Mouse (Mus musculus): ENCODE results near the gene Tmprss7. TPM values are rescaled to one million over a fixed set of nuclear protein-coding genes. Genes with fewer than 3 reads are reported as not detected.

Gene Tmprss7
- polyA plus RNA-seq, 1 experiment from 2014 or later, result not detected

DNA sequence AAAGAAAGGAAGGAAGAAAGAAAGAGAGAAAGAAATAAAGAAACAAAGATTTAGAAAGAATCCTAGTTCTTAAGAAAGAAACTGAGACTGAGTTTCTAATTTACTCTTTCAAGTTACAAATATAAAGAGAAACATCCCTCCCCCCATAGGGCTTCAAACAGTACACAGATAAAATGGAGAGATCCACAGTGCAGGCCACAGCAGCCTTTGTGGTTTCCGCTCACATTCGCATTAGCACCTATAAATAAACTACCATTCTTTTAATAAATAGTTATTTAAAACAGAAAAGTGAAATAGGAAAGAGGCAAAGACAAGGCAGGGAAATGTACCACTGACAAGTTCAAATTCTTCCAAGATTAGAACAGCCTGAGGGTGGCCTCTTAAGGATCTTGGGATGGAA is 68.7 kb downstream of the Tmprss7 start:
- Histone ChIP-seq H3K4me3 (ENCODE audit: low read length) (no peak overlapping the region), H3K9me3 (ENCODE audit: control insufficient read depth, low read length) (no peaks in the 10 kb centered on the region), H3K4me1 (replicated peaks; ENCODE audit: control insufficient read depth, insufficient read depth, low read length) (no peaks in the 10 kb centered on the region; the same call in 1 of the 2 replicates), H3K36me3 (ENCODE audit: control insufficient read depth, insufficient read depth, low read length) (no peaks in the 10 kb centered on the region), H3K27ac (ENCODE audit: low read length) (no peak overlapping the region), H3K27me3 (ENCODE audit: control insufficient read depth, insufficient read depth, low read depth, low read length) (no peaks in the 10 kb centered on the region), H3K9ac (ENCODE audit: low read length) (no peak overlapping the region), H3K4me2 (ENCODE audit: low read depth, low read length) (no peak overlapping the region)
- WGBS, result 65% methylated on average over 2 of the region's 2 CpGs
- no peak for ATAC-seq (ENCODE audit: low read depth)

- Histone ChIP-seq H3K27ac (ENCODE audit: low read length) (no peak overlapping the region), H3K4me2 (ENCODE audit: low read depth, low read length) (no peak overlapping the region), H3K9ac (ENCODE audit: low read length) (no peak overlapping the region), H3K27me3 (ENCODE audit: control insufficient read depth, insufficient read depth, low read depth, low read length) (no peaks in the 10 kb centered on the region), H3K4me1 (replicated peaks; ENCODE audit: control insufficient read depth, insufficient read depth, low read length) (no peaks in the 10 kb centered on the region; the same call in 1 of the 2 replicates), H3K36me3 (ENCODE audit: control insufficient read depth, insufficient read depth, low read length) (no peaks in the 10 kb centered on the region), H3K4me3 (ENCODE audit: low read length) (no peak overlapping the region), H3K9me3 (ENCODE audit: control insufficient read depth, low read length) (no peaks in the 10 kb centered on the region)
- 85% methylated on average over 4 of the region's 4 CpGs for WGBS
- no peak for ATAC-seq (ENCODE audit: low read depth)
Observed at GRCm38 (mm10) chr16:45623230-45623629, 70.2 kb downstream of the Tmprss7 start.

DNA sequence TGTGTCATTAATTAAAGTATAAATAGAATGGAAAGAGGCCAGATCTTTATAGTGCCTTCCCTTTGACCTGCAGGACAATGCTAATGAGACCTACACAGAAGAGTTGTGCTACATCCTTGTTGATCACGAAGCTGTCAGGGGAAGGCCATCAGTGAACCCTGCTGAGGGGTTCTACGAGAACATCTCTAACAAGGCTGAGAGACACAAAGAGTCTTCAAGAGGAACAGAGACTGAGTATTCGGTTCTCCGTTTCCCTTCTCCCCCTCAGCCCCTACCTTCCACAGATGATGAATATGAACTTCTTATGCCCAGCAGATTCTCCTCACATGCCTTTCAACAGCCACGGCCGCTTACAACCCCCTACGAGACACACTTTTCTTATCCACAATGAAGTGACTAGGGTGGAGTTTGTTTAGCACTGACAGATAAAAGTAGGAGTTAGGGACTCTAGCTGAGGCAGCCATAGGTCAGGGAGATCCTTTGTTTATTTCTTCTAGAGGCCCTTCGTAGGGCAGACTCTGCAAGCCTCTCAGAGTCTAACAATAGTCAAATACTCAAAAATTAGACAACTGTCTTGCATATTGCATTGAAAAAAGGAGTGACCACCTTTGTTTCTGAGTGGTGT is 73.6 kb downstream of the Tmprss7 start:
- Histone ChIP-seq H3K27ac (ENCODE audit: low read length) (no peak overlapping the region), H3K4me2 (ENCODE audit: low read depth, low read length) (no peak overlapping the region), H3K27me3 (ENCODE audit: control insufficient read depth, insufficient read depth, low read depth, low read length) (no peaks in the 10 kb centered on the region), H3K9ac (ENCODE audit: low read length) (no peak overlapping the region), H3K4me1 (replicated peaks; ENCODE audit: control insufficient read depth, insufficient read depth, low read length) (no peaks in the 10 kb centered on the region; the same call in 1 of the 2 replicates), H3K36me3 (ENCODE audit: control insufficient read depth, insufficient read depth, low read length) (no peaks in the 10 kb centered on the region), H3K9me3 (ENCODE audit: control insufficient read depth, low read length) (no peaks in the 10 kb centered on the region), H3K4me3 (ENCODE audit: low read length) (no peak overlapping the region)
- 40% methylated on average over 8 of the region's 8 CpGs for WGBS
- no peak for ATAC-seq (ENCODE audit: low read depth)

- 78% methylated on average over 1 of the region's 1 CpGs for WGBS
- H3K4me3 ChIP-seq (ENCODE audit: low read length), result no peak overlapping the region
Observed at GRCm38 (mm10) chr16:45615944-45616343, 77.5 kb downstream of the Tmprss7 start.

DNA sequence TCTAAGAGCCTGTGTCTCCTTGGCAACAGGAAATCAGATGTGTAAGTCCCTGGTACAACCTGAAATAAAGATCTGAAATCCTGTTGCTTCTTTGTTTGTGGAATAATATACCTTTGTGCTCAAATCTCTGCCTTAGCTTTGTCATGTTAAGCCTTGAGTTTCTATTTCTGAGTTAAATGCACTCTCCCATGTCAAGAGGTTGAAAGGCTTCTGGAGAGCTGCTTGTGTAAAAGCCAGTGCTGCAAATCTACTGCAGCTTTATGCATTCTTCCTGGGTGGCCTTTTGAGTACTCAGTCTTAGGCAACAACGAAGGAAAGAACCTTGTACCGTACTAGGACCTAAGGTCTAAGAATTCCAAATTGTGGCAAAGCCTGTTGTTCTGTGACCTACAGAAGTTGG is 80.2 kb downstream of the Tmprss7 start:
- Histone ChIP-seq H3K27ac (ENCODE audit: low read length) (no peak overlapping the region), H3K9ac (ENCODE audit: low read length) (no peak overlapping the region), H3K27me3 (ENCODE audit: control insufficient read depth, insufficient read depth, low read depth, low read length) (no peaks in the 10 kb centered on the region), H3K4me3 (ENCODE audit: low read length) (no peak overlapping the region), H3K36me3 (ENCODE audit: control insufficient read depth, insufficient read depth, low read length) (no peaks in the 10 kb centered on the region), H3K4me2 (ENCODE audit: low read depth, low read length) (no peak overlapping the region), H3K9me3 (ENCODE audit: control insufficient read depth, low read length) (no peaks in the 10 kb centered on the region), H3K4me1 (replicated peaks; ENCODE audit: control insufficient read depth, insufficient read depth, low read length) (no peaks in the 10 kb centered on the region)
- 50% methylated on average over 2 of the region's 2 CpGs for WGBS
- ATAC-seq (ENCODE audit: low read depth), result no peak

More at GRCm38 (mm10) chr16:45615944-45616343, 77.5 kb downstream of the Tmprss7 start:
- Histone ChIP-seq H3K27me3 (ENCODE audit: control insufficient read depth, insufficient read depth, low read depth, low read length) (no peaks in the 10 kb centered on the region), H3K9ac (ENCODE audit: low read length) (no peak overlapping the region), H3K36me3 (ENCODE audit: control insufficient read depth, insufficient read depth, low read length) (no peaks in the 10 kb centered on the region), H3K4me2 (ENCODE audit: low read depth, low read length) (no peak overlapping the region), H3K9me3 (ENCODE audit: control insufficient read depth, low read length) (no peaks in the 10 kb centered on the region), H3K4me1 (replicated peaks; ENCODE audit: control insufficient read depth, insufficient read depth, low read length) (no peaks in the 10 kb centered on the region; the same call in 1 of the 2 replicates), H3K27ac (ENCODE audit: low read length) (no peak overlapping the region)
- no peak for ATAC-seq (ENCODE audit: low read depth)

GRCm38 (mm10) chr16:45610267-45610666 is 83.2 kb downstream of the Tmprss7 start, which contains the start of gene Gcsam:
TSS of gene Gcsam (plus strand) at chr16:45610380.
- Histone ChIP-seq H3K4me3 (ENCODE audit: low read length) (no peak within 1 kb of the TSS), H3K27ac (ENCODE audit: low read length) (peak within 1 kb of the TSS; percentile 48; the same call in 1 of the 2 replicates), H3K4me1 (replicated peaks; ENCODE audit: control insufficient read depth, insufficient read depth, low read length) (no peaks in the 10 kb centered on the region), H3K36me3 (ENCODE audit: control insufficient read depth, insufficient read depth, low read length) (no peaks in the 10 kb centered on the region), H3K9ac (ENCODE audit: low read length) (no peak within 1 kb of the TSS), H3K9me3 (ENCODE audit: control insufficient read depth, low read length) (no peaks in the 10 kb centered on the region), H3K27me3 (ENCODE audit: control insufficient read depth, insufficient read depth, low read depth, low read length) (no peaks in the 10 kb centered on the region), H3K4me2 (ENCODE audit: low read depth, low read length) (no peak within 1 kb of the TSS)
- ATAC-seq (ENCODE audit: low read depth), result no peak
- WGBS, result 44% methylated on average over 4 of the region's 4 CpGs

DNA sequence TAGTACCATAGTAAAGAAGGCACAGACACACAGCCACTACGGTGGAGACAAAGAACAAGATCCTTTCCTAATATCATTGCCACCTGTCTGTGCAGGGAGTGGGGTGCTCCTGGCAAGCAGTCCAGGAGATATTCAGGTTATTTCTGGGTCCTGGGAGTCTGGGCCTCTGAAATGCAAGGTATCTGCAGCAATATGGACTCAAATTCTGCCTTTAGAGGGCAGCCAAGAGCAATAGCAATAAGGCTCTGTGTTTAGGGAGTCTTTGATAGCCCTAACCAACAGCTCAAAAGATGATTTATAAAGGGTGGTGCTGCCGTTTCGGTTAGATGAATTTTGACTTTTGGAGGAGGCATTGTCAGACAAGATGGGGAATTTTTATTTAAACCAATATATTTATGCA is 84.2 kb downstream of the Tmprss7 start:
- Histone ChIP-seq H3K27me3 (ENCODE audit: control insufficient read depth, insufficient read depth, low read depth, low read length) (no peaks in the 10 kb centered on the region), H3K36me3 (ENCODE audit: control insufficient read depth, insufficient read depth, low read length) (no peaks in the 10 kb centered on the region), H3K4me2 (ENCODE audit: low read depth, low read length) (no peak overlapping the region), H3K9me3 (ENCODE audit: control insufficient read depth, low read length) (no peaks in the 10 kb centered on the region), H3K9ac (ENCODE audit: low read length) (no peak overlapping the region), H3K4me3 (ENCODE audit: low read length) (no peak overlapping the region), H3K4me1 (replicated peaks; ENCODE audit: control insufficient read depth, insufficient read depth, low read length) (no peaks in the 10 kb centered on the region), H3K27ac (ENCODE audit: low read length) (peak overlapping the region; percentile 48; the same call in 1 of the 2 replicates)
- WGBS, result 58% methylated on average over 3 of the region's 3 CpGs
- ATAC-seq (ENCODE audit: low read depth), result peak; percentile 42; the same call in 1 of the 2 replicates

GRCm38 (mm10) chr16:45608481-45608954 is 84.9 kb downstream of the Tmprss7 start:
- H3K27me3 ChIP-seq (ENCODE audit: control insufficient read depth, insufficient read depth, low read depth, low read length), result no peaks in the 10 kb centered on the region
- no peaks in the 10 kb centered on the region for H3K9me3 ChIP-seq (ENCODE audit: control insufficient read depth, low read length)
- peak; percentile 82 for ATAC-seq (ENCODE audit: low read depth)
- no peak overlapping the region for H3K9ac ChIP-seq (ENCODE audit: low read length)
- no peak overlapping the region for H3K4me3 ChIP-seq (ENCODE audit: low read length)
- no peaks in the 10 kb centered on the region for H3K36me3 ChIP-seq (ENCODE audit: control insufficient read depth, insufficient read depth, low read length)
- H3K4me2 ChIP-seq (ENCODE audit: low read depth, low read length), result 0 out of 2 replicates have a peak overlapping the region, but pooled peaks have one; percentile 13
- peak overlapping the region; percentile 48 for H3K27ac ChIP-seq (ENCODE audit: low read length)
- 16% methylated on average over 4 of the region's 4 CpGs for WGBS
- H3K4me1 ChIP-seq (replicated peaks; ENCODE audit: control insufficient read depth, insufficient read depth, low read length), result no peaks in the 10 kb centered on the region

All from lung, embryonic 16.5 days (tissue).